Mouse (Mus musculus) cerebellum, adult 9-11 months (tissue): ENCODE data around the gene Gm45062.
"Not testable (repeated sequence)": the region's sequence is repeated elsewhere in the genome, so short reads cannot be mapped to it uniquely, and the experiment has no call there.

Experiments used
- DNase-seq: peaks from one replicate; pipeline ENCODE4 v3.0.0; 2022

Gm45062 gene

GRCm38 (mm10) chr6:8316201-8316600, 57.0 kb downstream of the Gm45062 start:
- DNase-seq: no peak

- no peak for DNase-seq
Measured at GRCm38 (mm10) chr6:8319591-8319990, 60.3 kb downstream of the Gm45062 start.

GRCm38 (mm10) chr6:8331496-8331895, 72.2 kb downstream of the Gm45062 start:
- DNase-seq: not testable (repeated sequence)

- DNase-seq: no peak
Measured at GRCm38 (mm10) chr6:8333380-8333779, 74.1 kb downstream of the Gm45062 start.

GRCm38 (mm10) chr6:8336487-8337390, 77.5 kb downstream of the Gm45062 start:
- no peak for DNase-seq

GRCm38 (mm10) chr6:8339453-8339852, 80.2 kb downstream of the Gm45062 start:
- DNase-seq: no peak

- DNase-seq: no peak
Measured at GRCm38 (mm10) chr6:8343271-8343670, 84.0 kb downstream of the Gm45062 start.

- DNase-seq: no peak
Measured at GRCm38 (mm10) chr6:8345219-8345856, 86.1 kb downstream of the Gm45062 start.

GRCm38 (mm10) chr6:8347154-8347553, 87.9 kb downstream of the Gm45062 start:
- DNase-seq: no peak

GRCm38 (mm10) chr6:8348344-8348743, 89.1 kb downstream of the Gm45062 start:
- DNase-seq: no peak

GRCm38 (mm10) chr6:8349060-8349670, 89.9 kb downstream of the Gm45062 start:
- DNase-seq: no peak

- no peak for DNase-seq
Measured at GRCm38 (mm10) chr6:8351507-8351906, 92.3 kb downstream of the Gm45062 start.

GRCm38 (mm10) chr6:8352533-8353168, 93.4 kb downstream of the Gm45062 start:
- DNase-seq: no peak

GRCm38 (mm10) chr6:8353461-8353860, 94.2 kb downstream of the Gm45062 start:
- no peak for DNase-seq

GRCm38 (mm10) chr6:8354846-8355245, 95.6 kb downstream of the Gm45062 start:
- no peak for DNase-seq

GRCm38 (mm10) chr6:8358232-8358631, 99.0 kb downstream of the Gm45062 start:
- DNase-seq: no peak

GRCm38 (mm10) chr6:8358782-8359181, 99.5 kb downstream of the Gm45062 start:
- DNase-seq: no peak

- DNase-seq: no peak
Measured at GRCm38 (mm10) chr6:8360805-8361204, 101.6 kb downstream of the Gm45062 start.

GRCm38 (mm10) chr6:8364033-8364756, 104.9 kb downstream of the Gm45062 start:
- no peak for DNase-seq

- no peak for DNase-seq
Measured at GRCm38 (mm10) chr6:8364757-8365150, 105.5 kb downstream of the Gm45062 start.

- no peak for DNase-seq
Measured at GRCm38 (mm10) chr6:8367675-8368074, 108.4 kb downstream of the Gm45062 start.

- no peak for DNase-seq
Measured at GRCm38 (mm10) chr6:8368198-8368864, 109.1 kb downstream of the Gm45062 start.
